Mouse (Mus musculus) skeletal muscle tissue, adult 2 months (tissue): Measurements from ENCODE around the gene Zfp14.

Source experiments
- DNase-seq: peaks from one replicate; pipeline ENCODE4 v3.0.0-alpha.2; 2012; ENCODE audit warnings: low read depth, low spot score

The Zfp14 gene

GRCm38 (mm10) chr7:30028572-30028971 is 22.6 kb downstream of the Zfp14 start:
- DNase-seq: no peak

DNA sequence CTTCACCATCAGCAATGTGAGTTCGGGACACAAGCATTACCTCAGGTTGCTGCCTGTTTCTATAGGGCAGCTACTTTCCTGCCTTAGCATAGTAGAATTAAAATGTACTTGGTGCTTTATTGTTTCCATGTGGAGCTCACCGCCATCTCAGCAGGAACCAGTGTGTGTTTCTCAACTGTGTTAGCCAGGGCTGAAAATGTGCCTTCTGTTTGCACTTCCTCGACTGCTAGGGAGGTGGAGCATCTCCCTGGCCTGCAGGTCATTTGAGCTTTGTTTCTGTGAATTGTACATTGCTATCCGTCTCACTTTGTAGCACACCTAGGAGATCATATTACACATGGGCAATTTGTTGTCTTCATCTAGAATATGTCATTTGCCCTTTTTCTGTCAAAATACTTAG is 23.8 kb downstream of the Zfp14 start:
- no peak for DNase-seq

DNA sequence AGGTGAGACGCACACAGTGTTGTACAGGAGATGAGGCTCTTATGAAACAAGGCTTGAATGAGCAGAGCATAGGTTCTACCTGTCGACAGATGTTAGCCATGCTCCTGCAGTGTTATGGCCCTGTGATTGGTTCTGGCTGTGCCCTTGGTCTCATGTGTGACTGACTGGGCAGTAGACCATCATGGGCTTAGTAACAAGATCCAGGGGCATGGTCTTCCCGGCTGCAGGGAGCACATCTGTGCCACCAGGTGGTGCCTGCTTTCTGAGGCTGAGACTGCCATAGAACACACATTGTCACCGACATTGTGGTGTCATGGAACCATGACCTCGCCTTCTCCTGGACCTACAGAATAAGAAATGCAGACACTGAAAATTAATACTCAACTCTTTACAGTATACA is 25.8 kb downstream of the Zfp14 start:
- DNase-seq: no peak

DNA sequence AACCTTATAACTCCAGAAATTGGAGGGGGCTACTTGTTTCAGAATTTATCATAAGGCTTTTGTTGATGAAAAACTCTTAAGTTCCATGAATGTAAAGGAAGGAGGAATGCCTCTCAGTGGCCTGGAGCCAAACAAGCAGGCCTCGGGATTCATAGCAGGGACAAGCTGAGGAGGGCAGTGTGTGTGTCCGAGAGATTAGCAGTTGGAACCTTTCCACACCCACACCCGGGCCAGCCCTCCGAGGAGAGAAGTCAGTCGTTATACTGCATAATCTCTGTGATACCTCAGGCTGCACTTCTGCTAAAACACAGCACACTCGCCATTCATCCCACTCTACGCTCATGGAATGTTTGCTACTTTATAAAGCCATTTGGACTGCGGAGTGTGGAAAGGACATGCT is 27.4 kb downstream of the Zfp14 start:
- DNase-seq: no peak

GRCm38 (mm10) chr7:30023324-30023723 is 27.9 kb downstream of the Zfp14 start:
- no peak for DNase-seq

DNA sequence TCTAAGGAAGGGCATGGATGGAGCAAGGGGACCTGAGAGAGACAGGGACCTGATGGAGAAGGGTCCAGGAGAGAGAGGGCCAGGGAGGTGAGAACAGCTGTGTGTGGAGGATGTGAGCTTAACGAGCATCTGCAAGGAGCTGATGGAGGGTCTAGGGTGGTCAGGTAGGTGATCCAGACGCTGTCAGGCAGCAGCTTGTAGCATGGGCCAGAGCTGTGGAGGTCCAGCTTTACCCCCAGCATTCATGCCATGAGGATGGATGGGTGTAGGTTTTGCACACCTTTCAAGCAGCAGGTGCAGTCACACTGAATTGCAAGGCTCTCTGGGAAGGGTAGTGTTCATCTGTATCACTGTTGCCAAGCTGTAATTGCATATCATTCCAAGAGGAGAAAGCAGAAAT is 31.6 kb downstream of the Zfp14 start:
- DNase-seq: no peak

DNA sequence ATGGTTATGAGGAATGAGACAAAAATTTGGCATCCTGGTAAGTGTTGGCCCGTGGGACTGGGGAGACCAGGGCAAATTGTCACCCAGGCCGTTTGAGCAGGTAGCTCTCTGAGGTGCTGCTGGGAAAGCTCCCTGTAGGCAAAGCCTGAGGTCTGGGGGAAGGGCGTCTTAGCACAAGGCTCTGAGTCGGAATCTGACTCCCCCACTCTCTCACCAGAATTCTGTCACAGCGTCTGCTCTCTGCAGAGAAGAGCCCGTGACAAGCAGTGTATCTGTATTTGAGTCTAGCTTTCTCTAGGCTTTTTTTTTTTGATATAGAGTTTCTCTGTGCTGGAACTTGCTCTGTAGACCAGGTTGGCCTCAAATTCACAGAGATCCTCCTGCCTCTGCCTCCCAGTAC is 34.0 kb downstream of the Zfp14 start:
- DNase-seq: no peak

DNA sequence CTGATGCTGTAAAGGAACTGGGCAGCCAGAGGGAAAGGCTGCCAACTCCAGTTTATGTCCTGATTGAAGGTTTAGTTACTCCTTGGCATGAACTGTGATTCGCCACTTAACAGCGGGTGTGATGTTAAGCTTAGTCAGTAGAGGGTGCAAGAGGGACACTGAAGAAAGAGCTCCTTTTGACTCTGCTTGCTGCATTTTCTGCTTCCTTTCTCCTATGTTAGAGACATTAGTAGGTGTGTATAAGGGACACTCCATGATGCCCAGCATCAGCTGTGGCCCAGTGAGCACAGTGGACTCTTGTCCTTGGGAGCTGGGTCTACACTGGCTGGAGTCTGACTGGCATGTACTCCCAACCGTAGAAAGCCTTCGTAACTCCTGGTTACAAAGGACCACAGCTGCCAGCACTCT is 38.2 kb downstream of the Zfp14 start:
- peak; percentile 79 for DNase-seq

DNA sequence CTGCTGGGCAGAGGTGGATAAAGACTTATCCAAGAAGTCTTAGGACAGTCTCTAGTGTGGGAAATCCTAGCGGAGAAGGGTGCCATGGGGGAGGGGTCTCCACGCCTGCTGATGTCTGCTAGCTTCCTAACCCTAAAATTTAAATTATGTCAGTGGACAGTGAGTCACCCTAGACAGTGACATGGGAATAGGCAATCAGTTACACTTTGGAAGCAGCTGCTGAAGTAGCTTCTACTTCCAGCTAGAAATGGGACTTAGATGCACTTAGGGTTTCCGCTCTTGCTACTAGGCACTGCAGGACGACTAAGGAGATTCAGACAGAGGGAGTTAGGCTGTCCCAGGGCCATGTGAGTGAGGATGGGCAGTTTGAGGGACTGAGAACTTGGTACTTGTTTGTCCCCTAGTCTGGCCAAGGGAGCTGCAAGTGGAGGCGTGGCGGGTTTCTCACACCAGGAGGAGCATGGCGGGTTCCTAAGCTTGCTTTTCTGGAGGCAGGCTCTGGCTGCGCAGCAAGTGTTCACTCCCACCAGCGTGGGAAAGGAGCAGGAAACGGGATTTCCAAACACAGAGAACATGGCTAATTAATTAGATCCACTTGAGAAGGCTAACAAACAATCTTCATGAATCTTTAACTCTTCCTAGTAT is 40.5 kb downstream of the Zfp14 start:
- DNase-seq: no peak

GRCm38 (mm10) chr7:30009321-30010085 is 41.7 kb downstream of the Zfp14 start:
- DNase-seq: peak; percentile 92

DNA sequence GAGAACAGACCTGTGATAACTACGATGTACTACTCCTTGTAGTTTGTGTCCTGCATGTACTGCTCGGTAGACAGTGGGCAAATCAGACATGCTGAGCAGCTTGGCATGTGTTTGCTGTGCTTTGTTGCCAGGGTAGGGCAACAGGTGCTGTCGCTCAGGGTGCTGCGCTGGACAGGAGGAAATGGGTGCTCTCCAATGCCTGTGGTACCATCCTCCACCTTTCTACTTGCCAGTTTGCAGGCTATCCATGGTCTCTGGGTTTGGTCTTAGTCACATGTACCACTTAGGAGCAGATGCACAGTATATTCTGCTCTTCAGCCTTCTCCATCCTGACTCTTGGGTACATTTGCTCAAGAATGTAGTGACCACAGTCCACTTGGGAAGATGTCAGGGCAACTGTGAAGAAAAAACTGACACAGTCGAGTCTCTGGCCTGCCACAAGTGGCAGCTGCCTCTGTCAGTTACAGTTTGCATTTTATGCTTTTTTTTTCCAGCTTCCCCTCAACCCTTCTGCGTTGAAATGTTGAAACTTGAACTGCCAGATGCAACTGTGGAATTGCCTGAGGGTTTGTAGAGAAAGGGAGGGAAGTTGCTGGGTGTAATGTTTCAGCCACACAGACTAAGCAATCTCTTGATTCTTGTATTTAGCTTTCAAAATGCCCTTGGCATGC is 43.0 kb downstream of the Zfp14 start:
- DNase-seq: peak; percentile 43

GRCm38 (mm10) chr7:30007601-30008000 is 43.6 kb downstream of the Zfp14 start:
- DNase-seq: no peak

DNA sequence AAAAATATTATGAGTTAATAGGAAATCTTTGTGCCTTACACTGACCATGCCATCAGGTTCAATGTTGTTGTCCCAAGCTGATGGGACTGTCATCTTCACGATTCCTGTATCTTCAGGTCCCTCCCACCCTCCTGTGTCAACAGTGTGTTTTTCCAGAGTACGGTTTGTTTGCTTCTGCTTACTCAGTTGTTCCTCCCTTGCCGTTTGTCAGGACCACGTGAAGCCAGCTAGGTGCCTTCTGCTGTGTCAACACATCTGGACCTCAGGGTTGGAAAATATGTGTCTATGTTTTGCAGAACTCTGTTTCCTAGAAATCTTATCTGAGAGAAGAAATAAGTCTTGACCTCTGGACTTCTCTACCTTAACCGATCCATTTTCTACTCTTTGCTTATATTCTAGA is 50.6 kb downstream of the Zfp14 start:
- no peak for DNase-seq

GRCm38 (mm10) chr7:29995134-29995533 is 56.0 kb downstream of the Zfp14 start:
- DNase-seq: no peak

DNA sequence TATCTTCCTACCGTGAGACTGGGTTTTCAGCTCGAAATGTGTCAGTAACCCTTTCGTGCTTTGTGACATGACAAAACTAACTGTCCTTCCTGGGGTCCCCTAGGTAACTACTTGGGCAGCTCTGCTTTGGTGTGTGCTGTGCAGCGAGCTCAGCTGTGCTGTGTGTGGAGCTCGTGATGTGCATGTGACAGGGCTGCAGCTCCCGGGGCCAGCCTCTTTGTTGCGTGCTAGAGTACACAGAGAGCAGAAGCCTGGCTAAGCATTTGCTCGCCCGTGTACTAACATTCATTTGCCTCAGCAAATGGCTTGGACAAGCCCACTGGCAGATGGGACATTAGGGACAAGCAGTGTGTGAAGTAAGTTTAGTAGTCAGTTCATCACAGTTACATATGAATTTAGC is 57.8 kb downstream of the Zfp14 start:
- no peak for DNase-seq

DNA sequence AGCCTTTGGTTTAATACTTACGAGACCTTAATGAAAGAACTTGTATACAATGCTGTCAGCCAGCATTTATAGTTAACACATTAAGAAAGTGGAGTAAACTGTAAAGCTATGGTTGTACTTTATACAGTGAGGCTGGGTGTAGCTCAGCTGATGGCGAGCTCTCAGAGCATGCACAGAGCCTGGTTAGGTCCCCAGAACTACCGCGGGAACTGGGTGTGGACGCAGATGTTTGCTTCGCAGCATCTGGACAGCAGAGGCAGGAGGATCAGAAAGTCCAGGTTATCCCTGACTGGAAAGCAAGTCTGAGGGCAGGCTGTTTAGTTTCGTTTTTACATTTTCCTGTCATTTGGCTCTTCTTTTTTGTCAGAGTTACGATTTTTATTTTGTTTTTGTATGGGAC is 58.5 kb downstream of the Zfp14 start:
- no peak for DNase-seq

DNA sequence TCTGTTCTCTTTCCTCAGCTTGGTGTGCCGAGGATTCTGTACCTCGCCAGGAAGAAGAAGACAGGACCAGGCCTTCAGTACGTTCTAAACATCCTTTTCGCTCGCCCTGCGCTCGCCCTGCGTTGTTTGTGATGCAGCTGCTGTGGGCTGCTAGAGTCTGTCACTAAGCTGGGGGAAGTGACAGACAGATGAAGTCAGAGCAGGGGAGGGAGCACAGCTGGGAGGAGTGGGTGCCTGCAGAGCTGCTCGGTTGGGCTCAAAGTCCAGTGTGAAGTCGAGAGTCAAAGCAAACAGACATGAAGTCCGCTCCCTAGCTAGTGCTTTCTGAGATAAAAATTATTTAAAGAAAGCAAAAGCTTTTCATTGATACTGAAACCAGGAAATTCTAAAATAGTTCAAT is 62.1 kb downstream of the Zfp14 start:
- DNase-seq: no peak

GRCm38 (mm10) chr7:29987551-29987950 is 63.6 kb downstream of the Zfp14 start:
- no peak for DNase-seq
